Mouse (Mus musculus): Measurements from ENCODE around the gene Sgip1.

Gene Sgip1

DNA sequence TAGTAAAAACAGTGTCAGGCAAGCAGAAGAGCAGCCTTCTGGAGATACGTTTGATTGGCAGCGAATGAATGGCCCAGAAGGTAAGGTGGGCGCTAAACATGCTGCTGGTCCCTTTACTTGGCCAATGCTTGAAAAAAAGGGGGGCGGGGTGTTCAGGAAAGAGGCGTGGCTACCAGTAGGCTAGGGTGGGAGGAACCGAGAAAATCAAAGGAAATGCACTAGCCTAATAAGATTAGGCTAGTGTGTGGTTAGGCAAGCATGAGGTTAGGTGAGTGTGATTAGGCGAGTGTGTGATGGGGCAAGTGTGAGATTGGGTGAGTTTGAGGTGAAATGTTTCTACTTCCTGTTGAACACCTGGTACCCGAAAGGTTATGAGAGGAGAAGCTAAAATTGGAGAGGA lies at the start of gene Sgip1:
Gene Sgip1, plus strand, starts transcription at position 11 of the 400 bp plus-strand sequence.
- in situ Hi-C loops (cut with MboI, MseI) = no loop called here

DNA sequence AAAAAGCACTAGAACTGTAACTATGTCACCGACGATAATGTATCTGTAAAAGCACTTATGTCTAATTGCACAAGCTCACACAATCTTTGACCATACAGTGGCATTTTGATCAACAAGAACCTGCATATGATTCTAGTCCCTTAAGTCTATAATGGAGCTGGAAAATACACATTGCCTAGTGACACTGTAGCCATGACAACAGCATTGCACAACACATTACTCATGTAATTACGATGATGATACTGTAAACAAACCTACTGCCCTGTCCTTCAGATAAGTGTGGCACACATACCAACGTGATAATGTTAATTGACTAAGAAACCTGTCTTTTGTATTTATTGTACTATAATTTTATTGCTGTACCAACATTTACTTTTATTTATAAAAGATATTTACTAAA lies 49.7 kb upstream of the Sgip1 start:
- in situ Hi-C loops (cut with MboI, MseI) = no loop called here

GRCm38 (mm10) chr4:102697966-102698365 lies 43.1 kb upstream of the Sgip1 start:
- in situ Hi-C loops (cut with MboI, MseI) = no loop called here

DNA sequence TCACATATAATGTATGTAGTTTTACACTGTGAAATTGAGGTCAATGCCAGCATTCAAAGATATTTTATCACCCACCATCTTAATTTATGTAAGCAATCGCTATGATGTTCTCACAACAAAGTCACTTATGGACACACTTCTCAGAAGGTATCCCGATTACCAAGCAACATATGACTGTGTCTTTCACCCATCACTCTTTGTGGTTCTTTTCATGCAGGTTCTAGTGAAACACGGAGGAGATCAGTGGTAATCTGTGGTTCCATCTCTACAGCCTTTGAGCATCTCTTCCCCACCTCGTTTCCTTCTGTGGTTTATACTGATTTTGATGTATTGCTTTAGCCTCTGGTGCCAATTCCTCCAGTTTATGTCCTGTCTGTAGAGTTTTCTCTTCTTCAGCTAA lies 29.4 kb upstream of the Sgip1 start:
- in situ Hi-C loops (cut with MboI, MseI) = no loop called here

GRCm38 (mm10) chr4:102715532-102715931 lies 25.6 kb upstream of the Sgip1 start:
- in situ Hi-C loops (cut with MboI, MseI) = no loop called here

- in situ Hi-C loops (cut with MboI, MseI) = no loop called here
These were observed 23.8 kb upstream of the Sgip1 start for GRCm38 (mm10) chr4:102717123-102717828.

DNA sequence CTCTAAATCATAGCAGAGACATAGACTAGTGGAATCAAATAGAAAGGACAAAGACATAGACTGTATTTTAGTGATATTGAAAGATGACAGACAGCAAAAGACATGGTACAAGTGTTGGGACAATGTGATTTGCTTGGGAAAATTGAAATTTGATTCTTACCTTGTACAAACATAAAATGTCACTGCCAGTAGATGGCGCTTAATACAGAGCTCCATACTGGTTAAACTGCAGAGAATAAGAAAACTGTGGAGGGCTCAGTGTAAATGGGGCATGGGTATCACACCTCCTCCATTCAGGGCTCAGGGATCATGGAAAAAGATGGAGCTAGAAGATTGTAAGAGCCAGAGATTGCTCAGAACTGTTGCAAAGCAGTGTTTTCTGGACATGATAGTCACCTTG lies 21.6 kb upstream of the Sgip1 start:
- in situ Hi-C loops (cut with MboI, MseI) = no loop called here

DNA sequence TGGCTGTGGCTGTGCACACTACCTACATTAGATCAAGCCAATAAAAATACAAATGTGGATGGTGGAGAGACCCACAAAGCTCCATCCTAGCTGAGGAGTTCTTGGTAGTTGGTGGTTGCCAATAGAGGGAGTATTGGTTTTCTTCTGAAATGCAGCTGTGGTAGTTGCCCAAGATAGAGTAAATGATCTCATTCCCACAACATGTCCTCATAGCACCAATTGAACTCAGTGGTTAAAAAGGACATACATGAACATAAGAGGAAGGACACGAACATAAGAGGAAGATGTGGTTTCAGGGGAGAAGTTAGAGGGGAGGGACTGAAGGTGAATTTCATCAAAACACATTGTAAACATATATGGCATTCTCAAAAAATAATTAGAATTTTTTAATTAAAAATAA lies 21.1 kb upstream of the Sgip1 start:
- in situ Hi-C loops (cut with MboI, MseI) = loop anchor here (10.0 kb wide), 1 partner anchor 2005 kb away; no protein-coding TSS in a partner anchor

DNA sequence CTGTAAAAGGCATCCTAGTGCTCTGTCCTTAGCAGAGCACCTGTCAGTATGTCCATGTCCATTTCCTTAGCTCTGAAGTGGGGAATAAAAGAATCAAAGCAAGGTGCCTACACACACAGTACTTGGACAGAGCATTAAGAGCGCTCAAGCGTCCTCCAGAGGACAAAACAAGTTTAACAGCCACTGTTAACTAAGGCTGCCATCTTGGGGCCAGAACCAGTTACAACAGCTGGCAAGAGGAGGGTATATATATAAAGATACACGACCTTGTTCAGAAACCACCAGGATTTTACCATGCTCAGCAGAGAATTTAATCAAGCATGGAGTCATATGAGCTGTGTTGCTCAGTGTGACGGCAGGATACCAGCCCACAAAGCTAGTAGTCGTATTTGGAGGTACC lies 16.7 kb upstream of the Sgip1 start:
- in situ Hi-C loops (cut with MboI, MseI) = loop anchor here (10.0 kb wide), 1 partner anchor 2000 kb away; no protein-coding TSS in a partner anchor

GRCm38 (mm10) chr4:102730976-102731375 lies 10.1 kb upstream of the Sgip1 start:
- in situ Hi-C loops (cut with MboI, MseI) = no loop called here

DNA sequence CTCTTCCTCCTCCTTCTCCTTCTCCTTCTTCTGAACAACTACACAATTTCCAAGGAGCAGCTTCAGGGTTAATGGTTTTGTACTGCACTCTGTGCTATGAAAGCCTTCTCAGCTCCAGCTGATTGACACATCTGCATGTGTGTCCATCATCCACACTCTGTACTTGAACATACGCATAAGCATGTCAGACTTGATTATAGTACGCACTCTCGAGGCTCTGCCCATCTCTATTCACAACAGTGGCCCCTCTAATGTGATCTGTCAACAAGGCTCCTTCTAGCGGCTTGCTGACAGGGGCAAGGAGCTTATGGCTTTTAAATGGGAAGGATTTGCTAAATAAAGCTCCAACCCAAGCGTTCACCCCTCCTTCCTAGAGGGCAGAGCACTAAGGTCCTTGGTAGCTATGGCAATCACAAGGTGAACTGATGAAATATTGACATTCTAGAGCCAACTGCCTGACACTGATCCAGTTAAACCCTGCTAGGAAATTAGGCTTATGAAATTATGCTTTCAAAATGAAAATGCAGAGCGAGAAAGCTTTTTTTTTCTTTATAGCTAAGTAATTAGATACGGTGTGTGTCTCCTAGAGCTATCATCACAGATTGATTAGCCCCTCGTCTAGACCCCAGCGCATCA lies 7.0 kb upstream of the Sgip1 start:
- in situ Hi-C loops (cut with MboI, MseI) = no loop called here

DNA sequence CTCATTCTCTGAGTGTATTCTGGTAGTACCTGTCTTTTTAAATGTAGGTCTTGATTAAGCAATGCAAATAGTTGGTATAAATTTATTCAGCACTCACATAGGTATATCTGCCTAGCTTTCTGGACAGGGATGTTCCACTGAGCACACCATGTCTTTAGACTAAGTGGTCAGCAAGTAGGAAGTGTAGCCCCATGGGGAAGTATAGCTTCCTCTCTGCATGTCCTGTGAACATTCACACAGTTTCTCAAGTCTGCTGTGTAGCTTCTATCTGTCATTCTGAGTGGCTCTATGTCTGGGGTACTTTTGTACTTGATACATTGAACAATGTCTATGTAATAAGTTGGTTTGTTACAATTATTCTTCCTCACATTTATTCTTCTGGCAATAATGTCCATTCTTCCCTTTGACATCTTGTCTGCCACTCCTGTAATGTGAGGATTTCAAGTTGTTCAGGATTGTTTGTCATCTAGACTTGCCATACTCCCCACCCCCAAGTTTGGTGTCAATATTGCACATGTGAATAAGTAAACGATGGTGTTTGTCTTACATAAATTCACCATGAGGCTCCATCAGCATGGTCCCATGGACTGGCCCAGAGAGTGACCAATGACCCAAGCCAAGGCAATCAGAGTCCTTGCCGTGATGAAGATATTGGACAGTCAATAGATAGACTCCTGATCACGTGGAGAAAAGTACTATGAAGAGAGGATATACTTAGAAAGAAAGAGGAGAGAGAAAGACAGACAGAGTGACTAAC lies 12.4 kb downstream of the Sgip1 start:
- in situ Hi-C loops (cut with MboI, MseI) = no loop called here

DNA sequence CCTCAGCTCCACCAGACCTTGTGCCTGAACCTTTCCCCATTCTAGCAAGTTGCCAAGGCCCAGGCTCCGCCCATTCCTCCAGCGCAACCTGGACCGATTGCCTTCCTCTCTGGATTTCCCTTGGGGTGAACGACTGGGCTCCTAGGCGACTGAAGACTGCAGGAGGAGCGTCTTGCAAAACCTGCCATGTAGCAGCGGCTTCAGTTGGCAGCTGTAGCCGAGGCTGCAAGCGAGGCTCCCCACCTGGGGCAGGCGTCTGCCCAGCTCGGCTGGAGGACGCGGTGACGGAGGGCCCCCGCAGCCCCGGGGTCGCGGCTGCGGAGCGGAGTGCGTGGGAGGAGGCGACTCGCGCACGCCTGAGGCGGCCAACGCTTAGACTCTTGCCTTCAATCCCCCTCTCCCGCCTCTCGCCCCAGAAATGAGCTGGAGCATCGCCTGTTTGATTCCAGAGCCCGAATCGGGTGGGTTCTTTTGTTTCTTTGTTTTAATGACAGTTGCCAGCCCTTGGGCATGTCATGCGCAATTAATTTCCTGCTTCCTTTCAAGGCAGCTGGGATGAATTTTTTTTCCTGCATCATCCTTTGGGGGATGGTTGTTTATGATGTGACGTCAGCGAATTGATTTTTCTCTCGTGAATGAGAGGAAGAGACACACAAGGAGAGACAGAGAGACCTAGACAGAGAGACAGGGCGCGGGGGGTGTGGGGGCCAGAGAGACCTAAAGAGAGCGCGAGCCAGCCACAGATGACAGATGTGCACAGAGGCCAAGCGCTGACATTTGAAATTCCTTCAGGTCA lies 18.2 kb downstream of the Sgip1 start:
- in situ Hi-C loops (cut with MboI, MseI) = no loop called here

GRCm38 (mm10) chr4:102760042-102760821 lies 19.1 kb downstream of the Sgip1 start:
- in situ Hi-C loops (cut with MboI, MseI) = no loop called here

- in situ Hi-C loops (cut with MboI, MseI) = no loop called here
These were observed 21.0 kb downstream of the Sgip1 start for GRCm38 (mm10) chr4:102762075-102762474.

GRCm38 (mm10) chr4:102769070-102769469 lies 28.0 kb downstream of the Sgip1 start:
- in situ Hi-C loops (cut with MboI, MseI) = no loop called here

- in situ Hi-C loops (cut with MboI, MseI) = no loop called here
These were observed 28.8 kb downstream of the Sgip1 start for GRCm38 (mm10) chr4:102769936-102770335.

DNA sequence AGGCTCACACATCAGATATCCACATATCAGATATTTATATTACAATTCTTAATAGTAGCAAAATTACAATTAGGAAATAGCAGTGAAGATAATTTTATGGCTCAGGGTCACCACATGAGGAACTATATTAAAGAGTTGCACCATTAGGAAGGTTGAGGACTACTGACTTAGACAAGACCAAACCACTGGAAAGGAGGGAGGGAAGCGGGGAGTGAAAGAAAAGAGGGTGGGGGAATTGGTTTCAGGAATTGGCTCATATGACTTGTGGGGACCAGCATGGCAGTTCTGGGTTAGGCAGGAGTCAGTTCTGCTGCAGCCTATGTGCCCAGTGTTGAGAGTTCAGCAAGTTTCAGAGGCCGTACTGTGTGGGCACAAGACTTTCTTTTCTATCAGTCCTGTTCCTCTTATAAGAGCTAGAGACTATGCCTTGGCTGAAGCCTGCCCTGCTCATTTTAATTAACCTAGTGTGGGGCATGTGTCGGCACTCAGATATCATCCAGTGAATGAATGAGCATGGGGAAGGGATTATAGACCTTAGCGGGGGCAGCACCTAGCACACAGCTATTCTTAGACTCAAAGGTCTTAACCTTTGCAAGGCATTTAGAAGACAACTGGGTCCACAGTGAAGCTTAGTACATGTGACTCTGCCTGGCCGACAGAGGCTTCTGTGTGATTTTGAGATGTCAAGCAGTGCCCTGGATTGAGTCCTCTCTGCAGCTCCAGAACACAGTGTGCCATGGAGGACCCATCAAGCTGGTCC lies 30.7 kb downstream of the Sgip1 start:
- in situ Hi-C loops (cut with MboI, MseI) = no loop called here

- in situ Hi-C loops (cut with MboI, MseI) = no loop called here
These were observed 32.1 kb downstream of the Sgip1 start for GRCm38 (mm10) chr4:102773225-102773624.

- in situ Hi-C loops (cut with MboI, MseI) = no loop called here
These were observed 32.7 kb downstream of the Sgip1 start for GRCm38 (mm10) chr4:102773841-102774240.

Data from regulatory T cell (primary cell).